Mouse (Mus musculus) gastrocnemius, postnatal 25 days (tissue): ENCODE data around the gene Rhbdf1. TPM values are rescaled to one million over a fixed set of nuclear protein-coding genes. Genes with fewer than 3 reads are reported as not detected.
A peak's percentile ranks its signal among the peaks of the same experiment; 100 is the strongest.

Source experiments
- DNase-seq: peaks from one replicate; pipeline ENCODE4 v3.0.0; 2022
- total RNA-seq, 2 experiments: library from RNA; stranded (reverse); gene quantifications; 1 replicate in 1 of 2; 2 replicates in 1 of 2; pipeline ENCODE4 v1.2.3; 2021

The Rhbdf1 gene
- total RNA-seq, 2 experiments from 2014 or later: 22.1 to 25.4 TPM

DNA sequence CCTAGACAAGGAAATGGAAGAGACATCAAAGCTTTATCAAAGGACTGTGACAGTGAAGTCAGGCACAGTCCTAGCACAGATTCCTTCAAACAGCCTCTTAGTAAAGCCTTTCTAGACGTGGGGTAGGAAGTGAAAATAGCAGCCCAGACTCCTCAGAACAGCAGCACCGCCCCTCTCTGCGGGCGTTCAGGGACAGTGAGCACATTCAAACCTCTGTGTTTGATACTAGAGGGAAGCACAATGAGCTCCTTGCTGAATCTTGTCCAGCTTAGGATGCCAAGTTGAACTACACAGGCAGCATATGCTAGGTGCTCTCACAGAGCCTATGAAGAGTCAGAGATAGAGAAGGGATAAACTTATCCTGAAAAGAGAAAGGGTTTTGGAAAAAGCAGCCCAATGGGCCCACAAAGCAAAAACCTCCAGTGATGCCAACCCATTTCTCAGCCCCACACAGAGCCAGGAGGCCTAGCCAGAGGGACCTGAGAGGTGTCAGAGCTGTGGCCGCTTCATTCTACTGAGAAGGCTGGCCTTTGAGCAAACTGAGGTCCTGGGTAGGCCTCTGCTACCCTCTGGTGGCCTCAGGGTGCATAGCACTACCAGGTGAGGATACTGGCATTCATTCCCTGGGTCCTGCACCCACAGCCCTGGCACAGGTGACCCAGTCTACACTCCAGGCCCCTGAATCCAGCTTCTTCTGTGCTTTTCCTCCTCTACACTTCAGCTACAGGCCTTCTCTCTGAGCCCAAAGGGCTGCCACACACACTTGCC, 16.2 kb upstream of the Rhbdf1 start:
- DNase-seq: peak; percentile 51

DNA sequence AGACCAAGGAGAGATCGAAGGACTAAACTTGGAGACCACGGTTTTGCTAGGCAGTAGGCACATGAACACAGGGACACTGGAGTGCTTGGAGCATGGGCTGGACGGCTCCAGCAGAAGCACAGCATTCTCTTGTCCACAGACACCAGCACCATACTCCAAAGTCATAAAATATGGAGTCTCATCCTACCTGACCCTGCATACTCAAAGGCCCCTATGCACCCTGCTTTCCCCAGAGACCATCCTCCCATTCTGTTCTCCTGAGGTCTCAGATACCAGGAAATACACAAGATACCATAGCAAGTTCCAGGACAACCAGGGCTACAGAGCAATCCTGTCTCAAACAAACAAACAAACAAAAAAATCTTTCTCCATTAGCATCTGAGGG, 15.3 kb upstream of the Rhbdf1 start:
- DNase-seq: no peak

- DNase-seq: no peak
Measured at GRCm38 (mm10) chr11:32236712-32237410, 14.8 kb upstream of the Rhbdf1 start.

DNA sequence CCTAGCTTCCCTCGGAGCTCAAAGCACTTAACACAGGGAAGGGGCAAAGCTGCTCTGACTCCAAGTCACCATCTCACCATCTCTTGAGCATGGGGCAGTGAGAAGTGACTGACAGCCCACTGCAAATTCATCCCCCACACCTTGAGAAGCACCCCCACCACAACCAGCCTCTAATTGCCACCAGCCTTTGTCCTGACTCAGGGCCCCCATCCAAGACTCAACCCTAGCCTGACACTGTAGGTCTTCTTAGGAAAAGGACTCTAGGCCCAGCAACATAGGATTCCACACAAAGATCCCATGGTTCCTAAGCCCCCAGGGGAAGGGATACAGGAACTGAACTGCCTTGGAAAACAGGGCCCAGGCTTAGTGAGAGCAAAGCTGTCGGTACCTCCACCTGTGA, 14.0 kb upstream of the Rhbdf1 start:
- DNase-seq: no peak

DNA sequence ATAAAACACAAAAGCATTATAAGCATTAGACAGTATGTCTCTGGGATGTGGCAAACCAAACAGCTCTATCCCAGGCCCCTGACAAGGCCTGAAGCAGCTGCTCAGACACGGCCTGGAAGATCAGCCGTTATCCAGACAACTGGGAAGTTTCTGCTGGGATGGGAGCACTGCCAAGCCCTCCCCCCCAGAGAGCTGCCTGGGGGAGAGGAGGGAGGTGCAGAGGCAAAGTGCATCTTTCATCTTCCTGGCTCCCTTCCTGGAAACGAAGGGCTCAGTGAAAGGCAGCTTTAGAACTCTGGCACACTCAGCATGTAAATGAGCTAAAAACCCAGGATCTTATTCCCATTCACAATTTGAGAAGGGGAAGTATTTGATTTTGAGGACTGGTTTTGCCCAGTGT, 13.5 kb upstream of the Rhbdf1 start:
- DNase-seq: peak; percentile 83

- no peak for DNase-seq
Measured at GRCm38 (mm10) chr11:32234816-32235485, 12.9 kb upstream of the Rhbdf1 start.

GRCm38 (mm10) chr11:32233895-32234294, 11.8 kb upstream of the Rhbdf1 start:
- DNase-seq: no peak

DNA sequence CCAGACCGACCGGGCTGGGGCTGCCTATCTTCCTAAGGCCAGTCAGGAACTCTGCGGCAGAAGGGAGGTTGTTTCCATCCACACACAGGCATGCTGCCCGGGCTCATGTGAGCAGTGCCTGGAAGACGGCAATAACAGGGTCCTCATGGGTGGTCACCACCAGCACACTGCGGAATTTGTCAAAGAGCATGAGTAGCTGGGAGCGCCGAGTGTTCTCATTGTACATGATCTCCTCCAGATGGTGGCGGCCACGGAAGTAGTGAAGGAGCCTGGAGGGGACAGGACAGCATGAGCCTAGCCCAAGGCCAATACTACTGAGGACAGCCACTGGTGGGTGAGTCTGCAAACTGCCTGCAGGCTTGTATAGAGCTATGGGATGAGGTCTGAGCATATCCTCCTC, 10.7 kb upstream of the Rhbdf1 start:
- no peak for DNase-seq

DNA sequence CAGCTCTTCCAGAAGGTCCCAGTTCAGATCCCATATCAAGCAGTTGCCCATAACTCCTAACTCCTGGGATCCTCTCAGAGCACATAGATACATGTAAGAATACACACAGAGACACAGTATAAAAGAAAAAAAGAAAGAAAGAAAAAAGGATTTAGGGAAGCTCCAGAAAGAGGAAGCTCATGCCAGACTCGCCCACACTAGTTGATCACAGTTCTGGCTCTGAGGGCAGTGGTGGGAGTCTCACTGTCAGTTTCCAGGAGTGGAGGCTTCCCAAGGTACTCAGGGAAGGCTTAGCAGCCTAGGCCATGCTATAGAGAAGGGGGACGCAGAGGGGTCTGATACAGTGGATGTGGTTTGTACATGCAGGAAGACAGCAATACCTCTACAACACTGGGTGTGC, 9.0 kb upstream of the Rhbdf1 start:
- DNase-seq: no peak

GRCm38 (mm10) chr11:32230220-32230619, 8.1 kb upstream of the Rhbdf1 start:
- DNase-seq: no peak

DNA sequence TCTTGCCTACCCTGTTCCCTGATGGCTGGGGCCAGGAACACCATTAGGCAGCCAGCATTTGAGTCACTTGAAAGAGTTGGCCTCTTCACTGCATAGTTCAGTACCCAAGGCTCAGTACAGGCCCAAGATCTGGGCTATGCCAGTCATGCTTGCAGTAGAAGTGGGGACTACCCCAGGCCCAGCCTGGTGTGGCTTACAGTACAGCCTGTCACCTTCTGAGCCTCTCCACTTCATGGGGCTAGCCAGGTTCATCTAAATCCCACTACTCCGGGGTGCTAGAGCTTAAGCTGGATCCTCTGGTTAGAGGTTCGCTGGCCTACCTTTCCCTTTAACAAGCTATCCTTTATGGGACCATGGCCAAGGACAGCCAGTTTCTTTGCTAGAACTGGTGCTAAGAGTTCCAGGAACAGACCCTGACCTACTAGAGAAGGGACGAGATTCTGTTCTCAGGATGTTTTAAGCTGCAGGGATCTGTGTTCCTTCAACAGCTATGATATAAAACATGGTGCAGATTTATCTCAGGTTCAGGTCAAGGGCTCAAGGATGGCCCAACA, 6.3 kb upstream of the Rhbdf1 start:
- DNase-seq: no peak

GRCm38 (mm10) chr11:32227555-32227954, 5.5 kb upstream of the Rhbdf1 start:
- DNase-seq: no peak

- DNase-seq: no peak
Measured at GRCm38 (mm10) chr11:32227041-32227440, 4.9 kb upstream of the Rhbdf1 start.

GRCm38 (mm10) chr11:32226124-32226871, 4.2 kb upstream of the Rhbdf1 start, which contains the start of gene Mpg:
Mpg (plus strand) TSS chr11:32226505.
- DNase-seq: peak; percentile 85

DNA sequence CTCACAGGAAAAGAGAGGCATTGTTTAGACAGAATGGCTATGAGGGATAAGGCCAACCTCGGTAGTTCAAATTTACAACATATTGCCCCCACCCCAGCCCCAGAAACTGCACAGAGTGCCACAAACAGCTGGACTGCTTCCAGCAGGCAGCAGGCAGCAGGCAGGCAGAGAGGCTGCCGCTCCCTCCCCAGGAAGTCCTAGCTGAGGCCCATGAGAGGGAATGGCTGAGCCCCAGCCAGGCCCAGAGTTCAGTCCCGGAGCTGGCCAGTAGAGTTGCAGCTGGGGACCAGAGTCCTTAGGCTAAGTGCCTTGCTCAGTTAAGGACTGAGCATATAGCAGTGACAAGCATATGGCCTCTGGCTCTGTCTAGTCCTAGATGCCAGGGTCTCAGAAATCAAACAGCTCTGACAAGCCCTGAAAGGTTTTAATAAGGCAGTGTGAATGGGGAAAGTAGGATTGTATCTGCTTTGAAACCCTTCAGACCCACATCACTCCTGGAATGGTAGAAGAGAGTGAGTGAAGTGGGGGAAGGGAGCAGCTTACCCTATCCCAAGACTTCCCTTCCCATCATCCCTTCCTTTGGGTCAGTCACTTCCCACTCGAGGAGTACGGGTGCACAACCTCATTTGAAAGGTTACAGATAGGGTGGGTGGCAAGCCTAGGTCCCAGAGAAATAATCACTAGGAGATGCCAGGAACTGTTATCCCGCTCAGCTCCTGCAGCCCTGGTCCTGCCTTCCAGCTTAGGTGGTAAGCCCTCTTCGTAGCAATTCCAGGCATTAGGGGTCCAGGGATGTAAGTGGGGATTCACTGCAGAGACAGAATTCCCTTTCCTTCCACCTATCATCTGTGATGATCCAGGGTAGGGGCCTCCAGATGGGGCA, 3.4 kb upstream of the Rhbdf1 start:
- DNase-seq: peak; percentile 56

DNA sequence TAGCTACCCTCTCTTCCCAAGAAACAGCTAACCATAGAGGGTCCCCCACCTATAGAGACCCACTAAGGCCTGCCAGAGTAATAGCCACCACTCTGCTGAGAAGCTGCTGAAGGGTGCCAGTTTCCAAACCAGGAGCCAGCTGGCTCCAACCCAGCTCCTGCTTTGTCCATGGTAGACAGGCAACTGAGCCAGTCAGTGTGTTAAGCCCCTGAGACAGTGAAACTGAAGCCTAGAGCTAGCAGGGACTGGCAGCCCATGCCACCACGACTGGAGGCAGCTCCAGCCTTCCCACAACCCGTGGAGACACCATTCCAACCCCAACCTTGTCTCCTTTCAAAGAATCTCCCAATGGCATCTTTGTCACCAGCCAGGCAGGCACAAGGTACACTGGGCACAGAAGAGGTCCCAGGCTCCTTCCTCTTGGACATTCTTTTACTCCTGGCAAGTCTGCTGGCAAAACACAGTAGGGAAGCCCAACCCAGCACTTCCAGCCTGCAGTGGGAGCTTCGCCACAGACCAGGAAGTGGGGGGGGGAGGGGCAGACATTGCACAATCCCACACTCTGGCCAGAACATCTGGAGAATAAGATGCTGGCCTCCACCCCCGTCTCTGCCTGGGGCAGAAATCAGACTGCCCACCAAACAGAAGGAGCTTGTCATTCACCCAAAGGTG, 2.5 kb upstream of the Rhbdf1 start:
- peak; percentile 89 for DNase-seq

DNA sequence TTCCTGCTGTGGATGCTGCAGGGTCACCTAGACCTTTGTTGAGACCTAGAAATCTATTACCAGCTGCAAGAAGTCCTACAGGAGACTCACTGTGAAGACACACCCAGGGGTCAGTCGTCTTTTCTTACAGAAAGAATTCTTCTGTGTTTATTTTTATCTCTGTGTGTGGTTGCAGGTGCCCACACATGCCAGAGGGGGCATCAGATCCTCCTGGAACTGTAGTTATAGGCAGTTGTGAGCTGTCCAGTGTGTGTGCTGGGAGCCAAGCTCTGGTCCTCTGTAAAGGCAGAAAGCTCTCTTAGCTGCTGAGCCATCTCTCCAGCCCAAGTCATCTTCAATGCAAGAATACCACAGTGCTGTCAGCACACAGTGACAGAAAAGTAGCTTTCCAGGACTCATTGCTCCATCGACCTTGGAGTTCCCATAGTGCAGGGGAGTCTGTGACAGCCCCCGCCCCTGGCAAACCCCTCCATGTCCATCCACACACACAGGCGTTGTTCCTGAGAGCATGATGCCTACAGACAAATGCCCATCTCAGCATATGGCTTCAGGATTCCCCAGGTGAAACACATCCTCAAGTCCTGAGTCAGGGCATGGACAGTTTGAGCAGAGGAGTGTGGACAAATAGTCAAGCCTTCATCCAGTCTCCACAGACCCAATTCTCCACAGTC, 1.3 kb upstream of the Rhbdf1 start:
- no peak for DNase-seq

GRCm38 (mm10) chr11:32222570-32223194, 582 bp upstream of the Rhbdf1 start:
- no peak for DNase-seq

GRCm38 (mm10) chr11:32221225-32221950, 712 bp downstream of the Rhbdf1 start:
- peak; percentile 70 for DNase-seq
